Mouse (Mus musculus): ENCODE data around the gene Pdia6.

Pdia6 gene

GRCm38 (mm10) chr12:17333459-17333858 is 67.1 kb downstream of the Pdia6 start:
- ATAC-seq (ENCODE audit: insufficient number of reproducible peaks, low FRiP score, low TSS enrichment) = no peak
